In genomic region chr1:62933288-62934099, GRCm38 (mm10) we compare ENCODE assay signal across 13 mouse cellular contexts.
DNase-seq lines count a peak whose midpoint lies in the region; ATAC-seq and TF ChIP-seq lines count a peak whose summit lies in the region.
"Had no signal": no experiment of that assay in that cellular context is flagged by ENCODE, and none has a peak within 500 bp of the region (broad histone marks: within the 10 kb centered on the region; RNA-seq: fewer than 3 reads in every experiment).

No protein-coding gene starts in this region.

- H3K9me3 ChIP-seq in lung, embryonic 14.5 days (ENCODE audit: low read depth, low read length) = no peaks in the 10 kb centered on the region
- no peaks in the 10 kb centered on the region for H3K9me3 ChIP-seq in forebrain, embryonic 11.5 days (ENCODE audit: control insufficient read depth, low read length)
- no peaks in the 10 kb centered on the region for H3K9me3 ChIP-seq in hindbrain, embryonic 16.5 days (ENCODE audit: control insufficient read depth, low read length)
- no peaks in the 10 kb centered on the region for H3K9me3 ChIP-seq in intestine, postnatal 0 days (ENCODE audit: control insufficient read depth)
- H3K9me3 ChIP-seq: megakaryocyte, embryonic 14.5 days had no signal

- TF ChIP-seq CTCF in lung, embryonic 14.5 days (IDR thresholded peaks at IDR 0.05; ENCODE audit: low read depth) = no peak
- no peak for TF ChIP-seq CTCF in intestine, postnatal 0 days (IDR thresholded peaks at IDR 0.05; ENCODE audit: low read depth)

- ATAC-seq in lung, embryonic 14.5 days (ENCODE audit: insufficient read depth) = peak; percentile 25; the same call in 1 of the 2 replicates
- ATAC-seq in forebrain, embryonic 11.5 days (replicated peaks; ENCODE audit: low FRiP score) = no peak
- ATAC-seq in hindbrain, embryonic 16.5 days = 0 out of 2 replicates have a peak, but pooled peaks have one; percentile 5
- no peak for ATAC-seq in intestine, postnatal 0 days

- H3K4me3 ChIP-seq in lung, embryonic 14.5 days (ENCODE audit: low read depth, low read length) = no peak overlapping the region
- no peak overlapping the region for H3K4me3 ChIP-seq in forebrain, embryonic 11.5 days (ENCODE audit: low read depth, low read length)
- H3K4me3 ChIP-seq in hindbrain, embryonic 16.5 days (ENCODE audit: low read length) = no peak overlapping the region
- H3K4me3 ChIP-seq in intestine, postnatal 0 days (ENCODE audit: low read depth, low read length) = no peak overlapping the region
- H3K4me3 ChIP-seq: megakaryocyte, embryonic 14.5 days had no signal

- WGBS in lung, embryonic 14.5 days = 66% methylated on average over 15 of the region's 15 CpGs
- 71% methylated on average over 15 of the region's 15 CpGs for WGBS in forebrain, embryonic 11.5 days
- WGBS in hindbrain, embryonic 16.5 days = 41% methylated on average over 15 of the region's 15 CpGs
- WGBS in intestine, postnatal 0 days = 81% methylated on average over 15 of the region's 15 CpGs

- peaks cover 5% of the 10 kb centered on the region; the same call in 1 of the 2 replicates for H3K4me1 ChIP-seq in lung, embryonic 14.5 days (ENCODE audit: insufficient read depth)
- H3K4me1 ChIP-seq in forebrain, embryonic 11.5 days (replicated peaks; ENCODE audit: control insufficient read depth, insufficient read depth, low read length) = peaks cover 13% of the 10 kb centered on the region
- peaks cover 23% of the 10 kb centered on the region for H3K4me1 ChIP-seq in hindbrain, embryonic 16.5 days (ENCODE audit: control insufficient read depth, insufficient read depth, low read depth, low read length)
- no peaks in the 10 kb centered on the region for H3K4me1 ChIP-seq in intestine, postnatal 0 days (replicated peaks; ENCODE audit: control insufficient read depth, insufficient read depth, low read length)
- H3K4me1 ChIP-seq: megakaryocyte, embryonic 14.5 days had no signal

- H3K27me3 ChIP-seq in lung, embryonic 14.5 days (ENCODE audit: insufficient read depth, low read length) = no peaks in the 10 kb centered on the region
- H3K27me3 ChIP-seq in forebrain, embryonic 11.5 days (ENCODE audit: control insufficient read depth, insufficient read depth, low read length) = peaks cover 20% of the 10 kb centered on the region
- no peaks in the 10 kb centered on the region for H3K27me3 ChIP-seq in hindbrain, embryonic 16.5 days (replicated peaks; ENCODE audit: control insufficient read depth, insufficient read depth, low read length)
- H3K27me3 ChIP-seq in intestine, postnatal 0 days (replicated peaks; ENCODE audit: control insufficient read depth, insufficient read depth, low read length) = no peaks in the 10 kb centered on the region

- no peaks in the 10 kb centered on the region for H3K36me3 ChIP-seq in lung, embryonic 14.5 days (ENCODE audit: insufficient read depth)
- no peaks in the 10 kb centered on the region for H3K36me3 ChIP-seq in forebrain, embryonic 11.5 days (ENCODE audit: control insufficient read depth, insufficient read depth, low read length)
- no peaks in the 10 kb centered on the region for H3K36me3 ChIP-seq in hindbrain, embryonic 16.5 days (ENCODE audit: control insufficient read depth, insufficient read depth, low read length)
- no peaks in the 10 kb centered on the region for H3K36me3 ChIP-seq in intestine, postnatal 0 days (ENCODE audit: control insufficient read depth, insufficient read depth)

- no peak overlapping the region for H3K4me2 ChIP-seq in lung, embryonic 14.5 days
- H3K4me2 ChIP-seq in forebrain, embryonic 11.5 days (ENCODE audit: low read depth, low read length, severe bottlenecking) = no peak overlapping the region
- H3K4me2 ChIP-seq in hindbrain, embryonic 16.5 days (ENCODE audit: low read length) = no peak overlapping the region
- no peak overlapping the region for H3K4me2 ChIP-seq in intestine, postnatal 0 days (replicated peaks; ENCODE audit: low read depth)
- H3K4me2 ChIP-seq: liver, embryonic 11.5 days had no signal

- peak; percentile 61 for DNase-seq in lung, embryonic 14.5 days
- no peak for DNase-seq in lung, postnatal 14 days
- peak; percentile 63 for DNase-seq in forebrain, embryonic 11.5 days (ENCODE audit: low spot score)
- DNase-seq in retina, embryonic 14.5 days (ENCODE audit: low spot score) = peak; percentile 18
- DNase-seq in heart, adult 11 months = no peak
- no peak for DNase-seq in kidney, postnatal 36 days
- DNase-seq: adrenal gland, postnatal 25 days; gastrocnemius, postnatal 25 days; kidney, adult 9 months had no signal

- no peak overlapping the region for H3K27ac ChIP-seq in lung, embryonic 14.5 days (ENCODE audit: low read depth)
- H3K27ac ChIP-seq in forebrain, embryonic 11.5 days (ENCODE audit: low read depth, low read length) = no peak overlapping the region; the same call in 1 of the 2 replicates
- H3K27ac ChIP-seq in hindbrain, embryonic 16.5 days (ENCODE audit: low read depth, low read length) = peak overlapping the region; percentile 60
- no peak overlapping the region for H3K27ac ChIP-seq in intestine, postnatal 0 days (ENCODE audit: low read depth, low read length)

- no peak overlapping the region for H3K9ac ChIP-seq in lung, embryonic 14.5 days
- H3K9ac ChIP-seq in forebrain, embryonic 11.5 days (ENCODE audit: low read length) = no peak overlapping the region
- peak overlapping the region; percentile 19; the same call in 1 of the 2 replicates for H3K9ac ChIP-seq in hindbrain, embryonic 16.5 days (ENCODE audit: low read depth, low read length)
- H3K9ac ChIP-seq in intestine, postnatal 0 days (ENCODE audit: low read depth, low read length) = no peak overlapping the region

Comparison
In these comparisons a context has a peak if more than half of its experiments do, and no peak if none do; other contexts are left out.
1. DNase-seq: peak in lung, embryonic 14.5 days (single experiment), forebrain, embryonic 11.5 days (single experiment) and retina, embryonic 14.5 days (single experiment); none in lung, postnatal 14 days (single experiment), heart, adult 11 months (single experiment) and kidney, postnatal 36 days (0 of 2).
2. ATAC-seq: peak in lung, embryonic 14.5 days (single experiment) and hindbrain, embryonic 16.5 days (single experiment); none in forebrain, embryonic 11.5 days (single experiment) and intestine, postnatal 0 days (single experiment).